Mouse (Mus musculus) stomach, embryonic 16.5 days (tissue): Measurements from ENCODE around the gene 1700093K21Rik. TPM values are rescaled to one million over a fixed set of nuclear protein-coding genes. Genes with fewer than 3 reads are reported as not detected.
"Not testable (repeated sequence)": the region's sequence is repeated elsewhere in the genome, so short reads cannot be mapped to it uniquely, and the experiment has no call there.

Source experiments
- ATAC-seq: fragments of 200-750 bp; cut with Nextera tagmentation; 2 replicates; pipeline ENCODE4 v1.8.0; 2017; ENCODE audit warnings: moderate number of reproducible peaks, moderate TSS enrichment; ENCODE audit not compliant: insufficient read depth, low FRiP score
- H3K27ac ChIP-seq: fragments of 300-500 bp; sonication (generic); 2 replicates; pipeline ENCODE4 v1.5.1; 2014; ENCODE audit warnings: low read length
- H3K27me3 ChIP-seq: fragments of 300-500 bp; sonication (generic); 2 replicates; pipeline ENCODE4 v1.6.1; 2014; ENCODE audit warnings: low read length, control low read depth, mixed read lengths; ENCODE audit not compliant: control insufficient read depth, insufficient read depth
- H3K36me3 ChIP-seq: fragments of 300-500 bp; sonication (generic); 2 replicates; pipeline ENCODE4 v1.6.1; 2014; ENCODE audit warnings: low read length; ENCODE audit not compliant: control insufficient read depth, insufficient read depth
- H3K4me1 ChIP-seq: fragments of 300-500 bp; sonication (generic); 2 replicates; pipeline ENCODE4 v1.6.1; 2014; ENCODE audit warnings: low read length, control low read depth, mixed read lengths; ENCODE audit not compliant: control insufficient read depth, insufficient read depth
- H3K4me2 ChIP-seq: fragments of 300-500 bp; sonication (generic); 2 replicates; pipeline ENCODE4 v1.6.1; 2014; ENCODE audit warnings: low read depth, low read length, mixed read lengths
- H3K4me3 ChIP-seq: fragments of 300-500 bp; sonication (generic); replicated peaks from 2 replicates; pipeline ENCODE4 v1.5.1; 2014; ENCODE audit warnings: mild to moderate bottlenecking, low read length
- H3K9ac ChIP-seq: fragments of 300-500 bp; sonication (generic); 2 replicates; pipeline ENCODE4 v1.6.1; 2014; ENCODE audit warnings: low read length
- H3K9me3 ChIP-seq: fragments of 300-500 bp; sonication (generic); replicated peaks from 2 replicates; pipeline ENCODE4 v1.6.1; 2016; ENCODE audit warnings: low read length, control low read depth; ENCODE audit not compliant: control insufficient read depth
- WGBS: fragments of 180-500 bp; shearing (Covaris S2); extraction: QIAGEN DNeasy Blood & Tissue Kit; methylation state at CpG from one replicate; pipeline ENCODE4 v1.1.7; 2014; 5-methylcytosine and 5-hydroxymethylcytosine counted together
- polyA plus RNA-seq: library from polyadenylated mRNA; unstranded; fragments of >200 nt; fragmentation: Nextera tagmentation; extraction: Ambion mirVana; gene quantifications from 2 replicates; pipeline ENCODE4 v1.2.1, GENCODE M21; 2015

Gene 1700093K21Rik
- not detected in 2 replicates for polyA plus RNA-seq

GRCm38 (mm10) chr11:23520473-23521205 is at the start of gene 1700093K21Rik:
Gene 1700093K21Rik, minus strand, starts transcription at chr11:23521155.
- Histone ChIP-seq H3K9ac (no peak within 1 kb of the TSS), H3K4me2 (no peak within 1 kb of the TSS), H3K9me3 (no peaks in the 10 kb centered on the region), H3K4me3 (no peak within 1 kb of the TSS), H3K27me3 (no peaks in the 10 kb centered on the region), H3K4me1 (no peaks in the 10 kb centered on the region), H3K36me3 (no peaks in the 10 kb centered on the region), H3K27ac (no peak within 1 kb of the TSS)
- ATAC-seq, result no peak
- 42% methylated on average over 5 of the region's 5 CpGs for WGBS

DNA sequence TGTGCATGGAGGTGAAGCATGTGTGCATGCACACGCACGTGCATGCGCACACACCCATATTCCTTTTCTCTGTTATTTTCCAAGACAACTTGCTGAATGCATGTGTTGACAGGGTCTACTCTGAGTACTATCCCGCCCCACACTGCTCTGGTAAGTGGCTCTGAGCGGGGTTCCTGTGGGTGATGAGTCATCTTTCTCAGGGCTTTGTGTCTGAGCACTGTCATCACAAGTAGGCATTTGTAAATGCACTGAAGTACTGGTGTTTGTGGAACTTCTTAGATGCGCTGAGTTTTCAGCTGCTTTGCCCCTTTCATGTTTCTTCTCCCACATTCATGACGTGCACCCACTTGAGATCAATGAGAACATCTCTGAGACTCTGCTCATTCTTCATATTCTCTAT is 49.2 kb upstream of the 1700093K21Rik start:
- Histone ChIP-seq H3K4me2 (no peak overlapping the region), H3K4me1 (no peaks in the 10 kb centered on the region), H3K27ac (no peak overlapping the region), H3K9ac (no peak overlapping the region), H3K27me3 (no peaks in the 10 kb centered on the region), H3K36me3 (no peaks in the 10 kb centered on the region), H3K4me3 (no peak overlapping the region), H3K9me3 (no peaks in the 10 kb centered on the region)
- WGBS, result 81% methylated on average over 7 of the region's 7 CpGs
- no peak for ATAC-seq

DNA sequence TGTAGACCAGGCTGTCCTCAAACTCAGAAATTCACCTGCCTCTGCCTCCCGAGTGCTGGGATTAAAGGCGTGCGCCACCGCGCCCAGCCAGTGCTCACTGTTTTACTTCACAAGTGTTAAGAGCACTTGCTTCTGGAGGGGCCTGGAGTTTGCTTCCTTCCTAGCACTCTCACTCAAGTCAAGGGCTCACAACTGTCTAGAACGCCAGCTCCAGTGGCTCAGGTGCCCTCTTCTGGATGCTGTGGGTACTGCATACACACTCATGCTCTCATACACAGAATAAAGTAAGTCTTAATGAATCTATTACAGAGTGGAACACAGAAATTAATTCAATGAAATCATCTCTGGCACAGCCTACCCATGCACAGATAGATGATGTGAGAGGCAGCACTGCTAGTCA is 44.8 kb upstream of the 1700093K21Rik start:
- no peaks in the 10 kb centered on the region for H3K36me3 ChIP-seq
- WGBS, result 57% methylated on average over 6 of the region's 6 CpGs
- H3K4me1 ChIP-seq, result no peaks in the 10 kb centered on the region
- no peak overlapping the region for H3K27ac ChIP-seq
- no peak overlapping the region for H3K4me3 ChIP-seq
- H3K27me3 ChIP-seq, result no peaks in the 10 kb centered on the region
- no peak overlapping the region for H3K9ac ChIP-seq
- H3K9me3 ChIP-seq, result no peaks in the 10 kb centered on the region
- no peak for ATAC-seq
- H3K4me2 ChIP-seq, result no peak overlapping the region

- no peak overlapping the region for H3K9ac ChIP-seq
Measured at GRCm38 (mm10) chr11:23557039-23557630, 36.2 kb upstream of the 1700093K21Rik start.

DNA sequence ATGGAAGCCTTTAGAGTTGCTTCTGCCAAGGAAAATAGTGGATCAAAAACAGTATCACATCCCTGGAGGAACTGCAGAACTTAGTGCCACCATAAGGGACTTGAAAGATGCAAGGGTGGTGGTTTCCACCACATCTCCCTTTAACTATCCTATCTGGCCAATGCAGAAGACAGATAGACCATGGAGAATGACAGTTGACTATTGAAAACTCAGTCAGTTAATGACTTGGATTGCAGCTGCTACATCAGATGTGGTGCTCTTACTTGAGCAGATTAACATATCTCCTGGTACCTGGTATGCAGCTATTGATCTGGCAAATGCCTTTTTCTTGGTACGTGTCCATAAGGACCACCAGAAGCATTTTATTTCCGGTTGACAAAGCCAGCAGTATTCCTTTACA is 16.5 kb upstream of the 1700093K21Rik start:
- H3K4me2 ChIP-seq, result no peak overlapping the region
- no peak overlapping the region for H3K27ac ChIP-seq
- H3K36me3 ChIP-seq, result no peaks in the 10 kb centered on the region
- ATAC-seq, result no peak
- H3K4me1 ChIP-seq, result no peaks in the 10 kb centered on the region
- no peaks in the 10 kb centered on the region for H3K27me3 ChIP-seq
- H3K9ac ChIP-seq, result no peak overlapping the region
- H3K9me3 ChIP-seq, result no peaks in the 10 kb centered on the region
- no peak overlapping the region for H3K4me3 ChIP-seq
- 86% methylated on average over 2 of the region's 2 CpGs for WGBS

More at GRCm38 (mm10) chr11:23557039-23557630, 36.2 kb upstream of the 1700093K21Rik start:
- ATAC-seq, result no peak
- H3K27ac ChIP-seq, result no peak overlapping the region
- H3K27me3 ChIP-seq, result no peaks in the 10 kb centered on the region
- no peak overlapping the region for H3K4me2 ChIP-seq
- no peaks in the 10 kb centered on the region for H3K4me1 ChIP-seq
- H3K9me3 ChIP-seq, result no peaks in the 10 kb centered on the region
- 60% methylated on average over 6 of the region's 6 CpGs for WGBS
- no peak overlapping the region for H3K4me3 ChIP-seq
- H3K36me3 ChIP-seq, result no peaks in the 10 kb centered on the region

- Histone ChIP-seq H3K9me3 (no peaks in the 10 kb centered on the region), H3K36me3 (no peaks in the 10 kb centered on the region), H3K4me1 (no peaks in the 10 kb centered on the region), H3K4me2 (no peak overlapping the region), H3K4me3 (no peak overlapping the region), H3K9ac (no peak overlapping the region), H3K27me3 (no peaks in the 10 kb centered on the region), H3K27ac (no peak overlapping the region)
- no peak for ATAC-seq
- WGBS, result 79% methylated on average over 3 of the region's 3 CpGs
Measured at GRCm38 (mm10) chr11:23518981-23519380, 2.0 kb downstream of the 1700093K21Rik start.

- no peak for ATAC-seq
- 74% methylated on average over 2 of the region's 2 CpGs for WGBS
- H3K27ac ChIP-seq, result no peak overlapping the region
- H3K9ac ChIP-seq, result no peak overlapping the region
- H3K36me3 ChIP-seq, result no peaks in the 10 kb centered on the region
- H3K4me2 ChIP-seq, result no peak overlapping the region
- no peaks in the 10 kb centered on the region for H3K27me3 ChIP-seq
- H3K9me3 ChIP-seq, result no peaks in the 10 kb centered on the region
- H3K4me3 ChIP-seq, result no peak overlapping the region
- no peaks in the 10 kb centered on the region for H3K4me1 ChIP-seq
Measured at GRCm38 (mm10) chr11:23515315-23515714, 5.6 kb downstream of the 1700093K21Rik start.

- 42% methylated on average over 4 of the region's 4 CpGs for WGBS
- H3K4me2 ChIP-seq, H3K4me3 ChIP-seq, H3K9me3 ChIP-seq, H3K27me3 ChIP-seq, ATAC-seq, H3K9ac ChIP-seq, H3K36me3 ChIP-seq, H3K4me1 ChIP-seq, H3K27ac ChIP-seq: not testable (repeated sequence)
Measured at GRCm38 (mm10) chr11:23514785-23515184, 6.2 kb downstream of the 1700093K21Rik start.

DNA sequence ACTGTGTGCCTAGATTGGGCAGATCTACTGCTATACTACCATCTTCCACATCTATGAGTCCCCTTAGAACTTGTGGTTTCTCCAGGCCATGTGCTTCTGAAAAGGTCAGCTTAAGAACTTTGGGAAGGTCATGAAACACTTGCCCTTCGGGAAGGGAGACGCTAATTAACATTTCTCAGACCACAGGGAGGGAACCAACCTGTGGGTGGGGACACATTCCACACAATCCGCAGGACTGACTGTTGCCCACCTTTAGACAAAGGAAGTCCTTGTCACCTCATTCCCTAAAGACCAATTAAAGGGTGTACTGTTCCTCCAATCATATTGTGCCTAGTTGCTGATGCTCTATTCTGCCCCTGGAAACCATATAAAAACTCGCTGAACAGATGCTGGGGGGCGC is 16.2 kb downstream of the 1700093K21Rik start:
- H3K4me2 ChIP-seq, H3K9ac ChIP-seq, H3K4me1 ChIP-seq, H3K9me3 ChIP-seq, H3K27ac ChIP-seq, ATAC-seq, H3K27me3 ChIP-seq, H3K36me3 ChIP-seq, H3K4me3 ChIP-seq: not testable (repeated sequence)
- WGBS, result 79% methylated on average over 5 of the region's 5 CpGs
